Mouse (Mus musculus): ENCODE results near the gene Nr2c2.
"Not testable (repeated sequence)": the region's sequence is repeated elsewhere in the genome, so short reads cannot be mapped to it uniquely, and the experiment has no call there.

Gene Nr2c2

GRCm38 (mm10) chr6:92091130-92091591, at the start of gene Nr2c2:
Gene Nr2c2, plus strand, starts transcription at chr6:92091390.
- peak; percentile 83 to 87 for DNase-seq (ENCODE audit: low spot score in 2 of 2)

GRCm38 (mm10) chr6:92042055-92042454, 49.1 kb upstream of the Nr2c2 start:
- peak; percentile 25 to 32 for DNase-seq (ENCODE audit: low spot score in 2 of 2)

- no peak for DNase-seq (ENCODE audit: low spot score in 2 of 2)
Observed at GRCm38 (mm10) chr6:92042850-92043249, 48.3 kb upstream of the Nr2c2 start.

- DNase-seq (ENCODE audit: low spot score in 2 of 2) = no peak
Observed at GRCm38 (mm10) chr6:92057768-92058167, 33.4 kb upstream of the Nr2c2 start.

GRCm38 (mm10) chr6:92061725-92062124, 29.5 kb upstream of the Nr2c2 start:
- DNase-seq (ENCODE audit: low spot score in 2 of 2) = no peak

GRCm38 (mm10) chr6:92063452-92063851, 27.7 kb upstream of the Nr2c2 start:
- DNase-seq (ENCODE audit: low spot score in 2 of 2) = no peak

GRCm38 (mm10) chr6:92064101-92064500, 27.1 kb upstream of the Nr2c2 start:
- DNase-seq (ENCODE audit: low spot score in 2 of 2) = no peak

GRCm38 (mm10) chr6:92065721-92066496, 25.3 kb upstream of the Nr2c2 start:
- peak in 1 of 2 experiments; percentile 52 for DNase-seq (ENCODE audit: low spot score in 2 of 2)

GRCm38 (mm10) chr6:92067146-92067790, 23.9 kb upstream of the Nr2c2 start:
- DNase-seq (ENCODE audit: low spot score in 2 of 2) = peak in 1 of 2 experiments; percentile 74

- DNase-seq (ENCODE audit: low spot score in 2 of 2) = no peak
Observed at GRCm38 (mm10) chr6:92071121-92071839, 19.9 kb upstream of the Nr2c2 start.

GRCm38 (mm10) chr6:92080730-92081129, 10.5 kb upstream of the Nr2c2 start:
- no peak for DNase-seq (ENCODE audit: low spot score in 2 of 2)

- DNase-seq (ENCODE audit: low spot score in 2 of 2) = no peak
Observed at GRCm38 (mm10) chr6:92082756-92083155, 8.4 kb upstream of the Nr2c2 start.

GRCm38 (mm10) chr6:92084932-92085331, 6.3 kb upstream of the Nr2c2 start:
- DNase-seq (ENCODE audit: low spot score in 2 of 2) = no peak

- DNase-seq (ENCODE audit: low spot score in 2 of 2) = not testable (repeated sequence)
Observed at GRCm38 (mm10) chr6:92089141-92089540, 2.0 kb upstream of the Nr2c2 start.

GRCm38 (mm10) chr6:92089982-92090381, 1.2 kb upstream of the Nr2c2 start:
- no peak for DNase-seq (ENCODE audit: low spot score in 2 of 2)

- DNase-seq (ENCODE audit: low spot score in 2 of 2) = no peak
Observed at GRCm38 (mm10) chr6:92090497-92090896, 693 bp upstream of the Nr2c2 start.

- peak; percentile 98 to 100 for DNase-seq (ENCODE audit: low spot score in 2 of 2)
Observed at GRCm38 (mm10) chr6:92091767-92092489, 738 bp downstream of the Nr2c2 start.

- no peak for DNase-seq (ENCODE audit: low spot score in 2 of 2)
Observed at GRCm38 (mm10) chr6:92092737-92093136, 1.5 kb downstream of the Nr2c2 start.

GRCm38 (mm10) chr6:92093869-92094268, 2.7 kb downstream of the Nr2c2 start:
- DNase-seq (ENCODE audit: low spot score in 2 of 2) = no peak

- DNase-seq (ENCODE audit: low spot score in 2 of 2) = no peak
Observed at GRCm38 (mm10) chr6:92100679-92101360, 9.6 kb downstream of the Nr2c2 start.

- no peak for DNase-seq (ENCODE audit: low spot score in 2 of 2)
Observed at GRCm38 (mm10) chr6:92124547-92124946, 33.4 kb downstream of the Nr2c2 start.
